Mouse (Mus musculus): ENCODE measurements around the gene Man1a.
A peak's percentile ranks its signal among the peaks of the same experiment; 100 is the strongest.

Man1a gene

DNA sequence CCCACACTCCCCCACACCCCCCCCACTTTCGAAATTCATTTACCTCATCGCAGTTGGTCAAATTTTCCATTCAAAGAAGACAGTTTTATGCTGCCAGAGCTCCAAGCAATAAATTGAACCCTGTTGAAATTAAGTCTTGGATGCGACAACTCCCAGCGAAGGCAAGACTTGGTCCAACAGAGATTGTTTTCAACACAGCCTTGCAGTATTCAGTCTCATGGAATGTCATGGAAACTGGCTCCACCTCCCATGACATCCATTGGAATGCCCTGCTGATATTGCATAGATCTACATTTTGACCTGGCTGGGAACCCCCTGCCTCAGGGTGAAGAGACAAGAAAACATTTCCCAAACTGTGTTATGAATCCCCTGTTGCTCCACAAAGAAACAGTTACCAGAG is at the start of gene Man1a:
TSS of gene Man1a (minus strand) at position 190 of the 400 bp plus-strand sequence.
- no peak for DNase-seq (ENCODE audit: low spot score)

DNA sequence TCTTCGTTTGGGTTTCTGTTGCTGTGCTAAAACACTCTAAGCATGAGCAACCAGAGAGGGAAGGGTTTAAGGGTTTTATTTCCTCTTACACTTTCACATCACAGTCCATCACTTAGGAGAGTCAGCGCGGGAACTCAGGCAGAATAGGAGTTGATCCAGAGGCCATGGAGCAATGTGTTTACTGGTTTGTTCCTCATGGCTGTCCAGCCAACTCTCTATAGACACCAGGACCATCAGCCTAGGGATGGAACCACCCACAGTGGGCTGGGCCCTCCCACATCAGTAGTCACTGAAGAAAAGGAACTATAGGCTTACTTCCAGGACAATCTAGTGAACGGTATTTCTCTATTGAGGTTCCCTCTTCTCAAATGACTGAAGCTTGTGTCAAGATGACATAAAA is 45.4 kb upstream of the Man1a start:
- DNase-seq (ENCODE audit: low spot score), result peak; percentile 4

- no peak for DNase-seq (ENCODE audit: low spot score)
Measured at GRCm38 (mm10) chr10:54120375-54120774, 44.0 kb upstream of the Man1a start.

GRCm38 (mm10) chr10:54119303-54119702 is 42.9 kb upstream of the Man1a start:
- DNase-seq (ENCODE audit: low spot score), result peak; percentile 2

DNA sequence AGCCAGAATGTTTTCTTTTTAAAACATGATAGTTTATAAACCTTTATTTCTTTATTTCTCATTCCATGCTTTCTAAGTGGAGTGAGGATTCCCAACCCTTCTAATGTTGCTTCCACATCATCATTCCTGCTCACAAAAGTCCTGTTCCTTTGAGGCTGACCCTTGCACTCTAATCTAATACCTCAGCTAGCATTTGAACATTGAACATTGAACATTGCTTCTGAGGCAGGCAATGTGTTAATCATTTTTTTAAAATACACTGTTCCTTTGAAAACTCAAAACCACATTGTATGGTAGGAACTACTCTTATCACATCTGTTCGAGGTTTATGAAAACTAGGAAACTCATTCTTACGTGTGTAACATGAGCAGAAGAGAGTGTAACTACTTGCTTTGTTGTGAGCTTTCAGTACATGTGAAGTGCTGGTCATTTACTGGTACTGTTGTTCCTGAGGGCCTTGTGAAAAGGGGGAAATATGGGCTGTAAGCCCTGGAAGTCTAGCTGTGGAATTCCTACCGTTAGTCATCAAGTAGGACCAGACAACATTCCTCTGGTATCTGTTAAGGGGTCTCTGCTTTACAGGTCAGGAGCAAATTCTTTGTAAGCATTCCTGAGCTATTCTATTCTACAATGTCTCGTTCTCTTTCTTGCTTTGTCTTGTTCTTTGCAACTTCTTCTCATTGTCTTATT is 42.0 kb upstream of the Man1a start:
- DNase-seq (ENCODE audit: low spot score), result no peak

DNA sequence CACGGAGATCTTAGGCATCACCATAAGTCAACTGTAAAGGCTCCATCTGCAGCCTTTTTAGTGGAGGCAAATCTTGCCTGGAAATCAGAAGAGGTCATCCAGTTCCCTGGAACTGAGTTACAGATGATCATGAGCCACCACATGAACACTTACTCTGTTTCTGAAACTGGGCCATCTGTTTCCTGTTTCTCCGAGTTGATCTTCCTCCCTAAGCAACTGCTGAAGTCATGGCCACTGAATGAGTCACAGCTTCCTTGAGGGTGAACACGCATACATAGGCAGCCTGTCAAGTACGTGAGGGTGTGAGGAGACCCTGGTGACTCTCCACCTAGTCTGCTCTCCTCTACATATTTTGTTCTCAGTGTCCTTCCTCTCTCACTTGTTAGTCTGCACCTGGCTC is 41.4 kb upstream of the Man1a start:
- DNase-seq (ENCODE audit: low spot score), result peak; percentile 23

- DNase-seq (ENCODE audit: low spot score), result no peak
Measured at GRCm38 (mm10) chr10:54103671-54104070, 27.3 kb upstream of the Man1a start.

- DNase-seq (ENCODE audit: low spot score), result no peak
Measured at GRCm38 (mm10) chr10:54092081-54092480, 15.7 kb upstream of the Man1a start.

- DNase-seq (ENCODE audit: low spot score), result no peak
Measured at GRCm38 (mm10) chr10:54089923-54090322, 13.5 kb upstream of the Man1a start.

DNA sequence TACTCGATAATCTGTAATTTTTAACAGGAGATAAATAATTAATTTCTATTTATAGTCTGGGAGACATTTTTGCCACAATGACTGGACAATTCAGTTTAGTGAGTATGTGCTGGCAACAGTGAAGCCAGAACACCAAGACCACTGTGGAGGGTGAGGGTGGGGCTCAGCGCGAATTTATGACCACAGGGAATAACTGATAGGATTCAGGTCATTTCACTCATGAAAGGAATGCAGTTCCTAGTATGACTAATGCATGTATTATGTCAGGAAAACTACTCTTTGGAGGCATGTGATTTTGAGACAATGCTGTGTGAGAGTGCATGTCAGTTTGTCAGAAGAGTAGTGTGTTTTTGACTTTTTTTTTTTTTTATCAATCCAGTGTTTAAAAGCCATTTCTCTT is 10.9 kb upstream of the Man1a start:
- DNase-seq (ENCODE audit: low spot score), result no peak

- no peak for DNase-seq (ENCODE audit: low spot score)
Measured at GRCm38 (mm10) chr10:54085073-54085472, 8.7 kb upstream of the Man1a start.

DNA sequence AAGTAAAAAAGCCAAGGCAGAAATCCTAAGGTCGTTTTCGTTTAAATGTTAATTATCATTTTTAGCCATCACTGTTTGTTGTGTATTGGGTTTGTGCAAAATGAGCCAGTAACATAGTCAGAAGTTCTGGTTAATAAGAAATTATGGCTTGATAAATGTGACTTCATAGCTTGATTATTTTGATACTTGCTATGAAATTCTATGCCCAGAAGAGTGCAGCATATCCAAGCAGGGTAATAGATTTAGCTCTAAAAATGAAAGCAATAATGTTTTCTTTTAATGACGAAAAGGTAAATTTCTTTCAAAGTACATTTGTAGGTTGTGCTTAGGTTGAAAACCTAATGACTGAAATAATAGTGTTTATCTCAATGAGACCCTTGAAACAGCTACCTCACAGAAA is 596 bp upstream of the Man1a start:
- DNase-seq (ENCODE audit: low spot score), result no peak

DNA sequence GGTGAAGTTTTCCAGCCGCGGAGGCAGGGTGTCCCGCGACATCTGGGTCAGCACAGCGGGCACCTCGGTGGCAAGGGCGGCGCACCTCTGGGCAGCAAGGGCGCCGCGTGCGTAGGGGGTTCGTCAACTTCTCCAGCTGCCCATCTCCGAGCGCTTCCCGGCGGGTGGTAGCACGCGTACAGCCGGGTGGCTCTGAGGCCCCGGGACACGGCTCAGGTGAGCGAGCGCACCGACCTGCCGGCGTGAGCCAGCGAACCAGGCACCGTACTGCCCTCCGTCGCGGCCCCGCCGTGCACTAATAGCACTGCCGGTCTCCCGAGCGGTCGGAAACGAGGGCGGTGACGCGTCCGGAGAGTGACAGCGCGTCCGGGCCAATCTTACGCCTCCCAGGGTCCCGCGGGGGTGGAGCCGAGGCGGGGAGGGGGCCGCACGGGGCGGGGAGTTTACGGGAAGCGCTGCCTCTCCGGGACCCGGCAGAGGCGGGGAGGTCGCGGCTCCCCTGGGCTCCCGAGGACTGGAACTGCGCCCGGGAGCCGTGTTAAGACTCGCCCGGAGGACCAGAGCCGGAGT is 883 bp downstream of the Man1a start:
- peak; percentile 90 for DNase-seq (ENCODE audit: low spot score)

DNA sequence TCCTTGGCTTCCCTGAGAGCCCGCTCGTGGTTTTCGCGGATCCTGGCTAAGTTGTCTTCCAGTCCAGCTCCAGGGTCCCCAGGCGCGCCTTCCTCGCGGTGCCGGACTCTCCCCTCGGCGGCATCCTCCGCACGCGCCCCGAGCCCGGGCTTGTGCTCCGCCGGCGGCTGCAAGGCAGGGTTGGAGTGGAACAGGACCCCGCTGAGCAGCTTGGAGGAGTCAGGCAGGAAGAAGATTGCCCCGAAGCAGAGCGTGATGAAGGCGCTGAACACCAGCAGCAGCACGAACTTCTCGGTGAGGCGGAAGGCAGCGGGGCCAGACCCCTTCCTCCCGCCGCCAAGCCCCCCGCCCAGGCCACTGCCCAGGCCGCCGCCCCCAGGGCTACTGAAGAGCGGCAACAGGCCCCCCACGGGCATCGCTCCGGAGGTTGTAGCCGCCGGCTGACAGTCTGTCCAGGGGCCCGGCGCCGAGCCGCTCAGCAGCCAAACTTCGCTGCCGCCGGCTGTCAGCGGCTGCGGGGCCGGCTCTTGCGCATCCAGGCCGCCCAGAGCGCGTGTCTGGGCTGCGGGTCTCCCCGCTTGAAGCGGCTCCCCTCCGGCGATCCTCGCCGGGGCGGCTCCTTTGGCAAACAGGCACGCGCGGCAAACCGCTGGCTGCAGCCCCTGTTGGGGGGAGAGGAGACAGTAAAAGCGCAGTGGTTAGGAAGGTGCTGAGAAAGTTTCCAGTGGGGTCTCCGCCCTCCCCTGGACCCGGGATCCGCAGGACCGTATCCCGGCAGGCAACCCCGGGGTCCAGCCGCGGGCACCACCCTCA is 1.6 kb downstream of the Man1a start:
- DNase-seq (ENCODE audit: low spot score), result peak; percentile 33

- no peak for DNase-seq (ENCODE audit: low spot score)
Measured at GRCm38 (mm10) chr10:54074247-54074608, 2.2 kb downstream of the Man1a start.

GRCm38 (mm10) chr10:54073641-54074203 is 2.7 kb downstream of the Man1a start:
- DNase-seq (ENCODE audit: low spot score), result peak; percentile 15

DNA sequence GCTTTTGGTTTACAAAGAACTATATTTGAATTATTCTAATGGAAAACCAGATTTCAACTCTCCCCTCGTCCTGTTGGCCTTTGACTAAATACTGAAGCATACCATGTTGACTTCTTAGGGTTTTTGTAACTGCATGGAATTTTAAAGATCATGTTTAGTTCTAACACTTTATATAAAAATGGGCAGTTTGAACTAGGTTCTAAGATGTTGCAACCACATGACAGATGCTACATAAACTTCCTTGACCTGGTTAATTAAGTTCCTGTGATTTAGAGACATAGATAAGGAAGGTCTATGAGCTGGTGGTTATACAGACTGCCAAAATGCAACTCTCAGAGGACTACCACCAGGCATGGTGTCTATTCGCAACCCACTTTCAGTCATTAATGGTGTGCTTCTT is 4.1 kb downstream of the Man1a start:
- DNase-seq (ENCODE audit: low spot score), result no peak

DNA sequence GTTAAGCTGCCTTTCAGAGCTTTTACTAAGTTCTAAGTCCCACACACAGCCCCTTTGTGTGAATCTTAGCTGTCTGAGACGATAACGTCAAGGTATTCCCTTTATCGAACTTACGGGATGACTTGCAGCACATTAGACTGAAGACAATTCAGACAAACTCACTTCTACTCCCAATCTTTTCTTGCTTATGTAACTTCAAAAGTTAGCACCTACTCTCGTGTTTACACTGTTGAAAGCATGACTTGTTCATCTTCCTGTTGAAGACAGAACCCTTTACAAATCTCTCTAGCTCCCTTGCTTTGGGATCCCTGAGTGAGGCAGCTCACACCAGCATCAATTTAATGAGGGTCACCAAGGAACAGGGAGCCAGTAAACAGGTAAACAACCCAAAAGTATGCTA is 5.9 kb downstream of the Man1a start:
- no peak for DNase-seq (ENCODE audit: low spot score)

- no peak for DNase-seq (ENCODE audit: low spot score)
Measured at GRCm38 (mm10) chr10:54069412-54069811, 7.0 kb downstream of the Man1a start.

DNA sequence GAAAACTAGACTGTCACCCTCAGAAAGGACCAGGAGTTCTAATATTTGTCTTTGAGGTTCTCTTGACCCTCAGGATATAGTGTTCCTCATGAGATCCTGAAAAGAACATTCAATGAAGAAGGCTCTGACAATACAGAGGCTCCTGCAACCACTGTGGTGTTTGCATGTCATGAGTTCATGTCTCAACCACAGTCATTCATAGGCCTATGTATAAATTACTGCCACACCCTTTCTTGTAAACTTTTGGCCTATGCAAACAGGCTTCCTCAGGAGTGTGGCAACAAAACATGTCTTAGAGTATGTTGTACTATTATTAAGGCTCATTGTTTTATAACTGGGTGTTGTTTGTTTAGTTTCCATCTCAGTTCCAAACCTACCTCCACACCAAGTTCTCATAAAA is 9.7 kb downstream of the Man1a start:
- no peak for DNase-seq (ENCODE audit: low spot score)

DNA sequence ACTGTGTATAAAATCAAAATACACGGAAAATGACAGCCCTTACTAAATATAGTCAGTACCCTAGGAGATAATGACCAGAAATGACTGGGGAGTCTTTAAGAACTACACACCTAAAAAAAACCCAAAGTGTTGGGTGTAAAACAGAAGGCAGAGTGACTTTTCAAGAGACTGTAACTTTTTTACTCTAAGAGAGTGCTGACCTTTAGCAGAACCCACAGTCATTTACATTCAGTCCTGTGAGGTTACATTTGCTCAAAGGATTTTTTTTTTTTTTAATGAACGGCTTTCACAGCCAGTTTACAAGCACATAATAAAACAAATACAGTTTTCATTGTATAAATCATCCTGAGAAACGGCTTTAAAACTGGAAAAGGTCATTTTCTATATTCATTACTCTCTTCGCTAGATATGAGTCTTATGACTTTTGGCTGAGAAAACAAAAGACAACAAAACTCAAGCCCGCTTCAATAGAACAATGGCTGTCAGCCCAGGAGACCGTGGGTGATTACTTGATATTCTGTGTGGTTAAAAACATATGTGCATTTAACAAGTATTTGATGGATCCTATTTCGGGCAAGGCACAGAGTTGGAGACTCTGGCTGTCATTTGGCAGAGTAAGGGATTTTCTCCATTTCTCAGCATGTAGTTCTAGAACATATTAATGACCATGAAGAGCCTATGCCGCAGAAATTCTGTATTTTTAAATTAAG is 12.7 kb downstream of the Man1a start:
- no peak for DNase-seq (ENCODE audit: low spot score)

DNA sequence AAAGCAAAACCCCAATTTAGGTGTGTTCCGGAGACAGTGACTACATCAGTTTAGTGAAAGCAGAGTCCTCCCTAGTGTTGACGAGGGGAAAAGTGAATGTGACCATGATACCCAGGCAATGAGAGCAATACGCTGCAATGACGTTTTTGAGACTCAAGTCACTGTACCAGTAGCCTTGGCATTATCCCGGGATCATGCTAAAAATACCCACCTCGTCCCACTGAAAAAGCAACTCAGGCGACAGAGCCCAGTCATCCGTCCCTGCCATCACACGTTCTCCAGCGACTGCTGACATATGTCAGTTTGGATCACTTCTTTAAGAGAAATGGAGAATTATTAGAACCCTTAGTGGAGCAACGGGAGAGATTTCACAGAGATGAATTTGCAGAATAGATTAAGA is 13.6 kb downstream of the Man1a start:
- DNase-seq (ENCODE audit: low spot score), result no peak
